Mouse (Mus musculus) thymus, postnatal 25 days (tissue): ENCODE results near the gene Vps33b.

Experiments
- DNase-seq: peaks from one replicate; pipeline ENCODE4 v3.0.0; 2022

Gene Vps33b

GRCm38 (mm10) chr7:80268897-80269750, at the start of gene Vps33b:
Gene Vps33b, plus strand, starts transcription at chr7:80269649.
- peak; percentile 96 for DNase-seq

- DNase-seq, result no peak
Measured at GRCm38 (mm10) chr7:80220237-80220797, 49.1 kb upstream of the Vps33b start.

- DNase-seq, result no peak
Measured at GRCm38 (mm10) chr7:80221179-80221750, 48.2 kb upstream of the Vps33b start.

GRCm38 (mm10) chr7:80227065-80227464, 42.4 kb upstream of the Vps33b start:
- no peak for DNase-seq

- no peak for DNase-seq
Measured at GRCm38 (mm10) chr7:80230196-80230595, 39.3 kb upstream of the Vps33b start.

- DNase-seq, result no peak
Measured at GRCm38 (mm10) chr7:80231971-80232488, 37.4 kb upstream of the Vps33b start.

GRCm38 (mm10) chr7:80232489-80233029, 36.9 kb upstream of the Vps33b start, which contains the start of the genes Cib1 and Gdpgp1:
Gene Cib1, minus strand, starts transcription at chr7:80232813.
Gene Gdpgp1, plus strand, starts transcription at chr7:80232865.
- peak; percentile 99 for DNase-seq

GRCm38 (mm10) chr7:80233799-80234198, 35.6 kb upstream of the Vps33b start:
- DNase-seq, result peak; percentile 18

GRCm38 (mm10) chr7:80238542-80238941, 30.9 kb upstream of the Vps33b start:
- DNase-seq, result no peak

- no peak for DNase-seq
Measured at GRCm38 (mm10) chr7:80241661-80242060, 27.8 kb upstream of the Vps33b start.

GRCm38 (mm10) chr7:80244851-80245250, 24.6 kb upstream of the Vps33b start:
- DNase-seq, result no peak

- DNase-seq, result peak; percentile 96
Measured at GRCm38 (mm10) chr7:80246148-80246721, 23.2 kb upstream of the Vps33b start, which contains the start of gene Ttll13. Gene Ttll13, plus strand, starts transcription at chr7:80246376.

- DNase-seq, result peak; percentile 40
Measured at GRCm38 (mm10) chr7:80246859-80247258, 22.6 kb upstream of the Vps33b start.

GRCm38 (mm10) chr7:80252437-80252836, 17.0 kb upstream of the Vps33b start:
- DNase-seq, result no peak

- no peak for DNase-seq
Measured at GRCm38 (mm10) chr7:80252886-80253285, 16.6 kb upstream of the Vps33b start.

GRCm38 (mm10) chr7:80255981-80256380, 13.5 kb upstream of the Vps33b start:
- no peak for DNase-seq

GRCm38 (mm10) chr7:80257706-80258105, 11.7 kb upstream of the Vps33b start:
- DNase-seq, result no peak

- DNase-seq, result peak; percentile 84
Measured at GRCm38 (mm10) chr7:80260625-80261371, 8.7 kb upstream of the Vps33b start, which contains the start of gene Ngrn. Gene Ngrn, plus strand, starts transcription at chr7:80261215.

GRCm38 (mm10) chr7:80261372-80261990, 8.0 kb upstream of the Vps33b start:
- DNase-seq, result no peak

- no peak for DNase-seq
Measured at GRCm38 (mm10) chr7:80264606-80265005, 4.8 kb upstream of the Vps33b start.

GRCm38 (mm10) chr7:80267764-80268163, 1.7 kb upstream of the Vps33b start:
- DNase-seq, result no peak
